Mouse (Mus musculus): ENCODE results near the gene Smagp.
"Not testable (repeated sequence)": the region's sequence is repeated elsewhere in the genome, so short reads cannot be mapped to it uniquely, and the experiment has no call there.

The Smagp gene

DNA sequence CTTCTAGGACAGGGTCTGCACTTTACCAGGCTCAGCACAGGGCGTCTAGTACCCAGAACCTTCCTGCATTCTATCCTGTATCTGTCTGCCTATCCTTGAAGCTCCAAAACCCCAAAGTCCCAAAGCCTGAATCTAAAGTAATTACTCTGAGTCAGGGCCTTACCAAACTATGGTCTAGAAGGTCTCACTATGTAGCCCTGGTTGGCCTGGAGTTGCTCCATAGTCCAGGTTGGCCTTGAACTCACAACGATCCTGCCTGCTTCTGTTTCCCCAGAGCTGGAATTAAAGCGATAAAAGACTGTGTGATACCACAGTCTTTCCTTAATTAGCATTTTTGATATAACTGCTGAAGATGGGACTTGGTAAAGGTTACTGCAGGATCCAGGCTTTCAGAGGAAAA is 12.3 kb downstream of the Smagp start:
- DNase-seq = no peak

- DNase-seq = no peak
Measured at GRCm38 (mm10) chr15:100623754-100624153, 13.0 kb downstream of the Smagp start.

- DNase-seq = peak in 1 of 2 experiments; percentile 46
Measured at GRCm38 (mm10) chr15:100622164-100622563, 14.6 kb downstream of the Smagp start.

- DNase-seq = not testable (repeated sequence)
Measured at GRCm38 (mm10) chr15:100621671-100622070, 15.1 kb downstream of the Smagp start.

DNA sequence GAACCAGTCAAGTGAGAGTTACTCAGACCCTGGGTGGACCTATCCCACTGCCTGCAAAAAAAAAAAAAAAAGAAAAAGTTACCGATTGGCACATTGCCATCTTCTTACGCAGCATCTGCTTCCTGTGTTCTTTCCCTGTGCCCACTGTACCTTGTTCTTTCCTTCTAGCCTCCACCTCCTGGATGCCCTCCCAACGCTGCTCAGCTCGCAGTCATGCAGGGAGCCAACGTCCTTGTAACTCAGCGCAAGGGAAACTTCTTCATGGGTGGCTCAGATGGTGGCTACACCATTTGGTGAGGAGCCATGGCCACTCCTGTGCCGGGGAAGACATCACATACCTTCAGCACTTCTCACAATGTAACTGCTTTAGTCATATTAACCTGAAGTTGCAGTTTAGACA is 17.5 kb downstream of the Smagp start:
- DNase-seq = no peak

GRCm38 (mm10) chr15:100616221-100616620 is 20.5 kb downstream of the Smagp start:
- DNase-seq = no peak

GRCm38 (mm10) chr15:100615825-100616220 is 20.9 kb downstream of the Smagp start:
- DNase-seq = peak; percentile 86 to 90

- DNase-seq = peak; percentile 97 to 98
Measured at GRCm38 (mm10) chr15:100614996-100615824, 21.5 kb downstream of the Smagp start, which contains the start of gene Dazap2. Dazap2 (plus strand) TSS chr15:100615349.

- no peak for DNase-seq
Measured at GRCm38 (mm10) chr15:100614218-100614995, 22.3 kb downstream of the Smagp start.

GRCm38 (mm10) chr15:100613584-100613983 is 23.2 kb downstream of the Smagp start:
- DNase-seq = peak; percentile 75 to 81

GRCm38 (mm10) chr15:100612432-100612831 is 24.3 kb downstream of the Smagp start:
- no peak for DNase-seq

- DNase-seq = no peak
Measured at GRCm38 (mm10) chr15:100611951-100612350, 24.8 kb downstream of the Smagp start.

- not testable (repeated sequence) for DNase-seq
Measured at GRCm38 (mm10) chr15:100606677-100607076, 30.1 kb downstream of the Smagp start.

DNA sequence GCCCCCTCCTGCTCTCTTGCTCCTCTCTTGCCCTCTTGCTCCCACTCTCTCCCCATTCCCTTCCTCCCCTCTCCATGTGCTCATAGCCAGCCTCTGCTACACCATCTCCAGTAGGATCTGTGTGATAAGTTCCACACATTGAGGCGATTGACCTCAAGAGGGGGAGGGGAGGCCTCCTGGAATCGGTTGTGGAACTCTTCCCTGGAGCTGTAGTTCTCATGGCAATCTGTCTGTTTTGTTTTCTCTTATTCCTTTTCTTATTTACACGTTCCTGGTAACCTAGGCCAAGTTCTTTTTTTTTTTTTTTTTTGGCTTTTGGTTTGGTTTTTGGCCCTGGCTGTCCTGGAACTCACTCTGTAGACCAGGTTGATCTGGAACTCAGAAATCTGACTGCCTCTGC is 35.1 kb downstream of the Smagp start:
- no peak for DNase-seq

- no peak for DNase-seq
Measured at GRCm38 (mm10) chr15:100600696-100601272, 36.0 kb downstream of the Smagp start.

- peak; percentile 76 to 82 for DNase-seq
Measured at GRCm38 (mm10) chr15:100600047-100600695, 36.6 kb downstream of the Smagp start.

- peak; percentile 62 to 70 for DNase-seq
Measured at GRCm38 (mm10) chr15:100599276-100600046, 37.3 kb downstream of the Smagp start, which contains the start of gene Pou6f1. Pou6f1 (minus strand) TSS chr15:100599984.

DNA sequence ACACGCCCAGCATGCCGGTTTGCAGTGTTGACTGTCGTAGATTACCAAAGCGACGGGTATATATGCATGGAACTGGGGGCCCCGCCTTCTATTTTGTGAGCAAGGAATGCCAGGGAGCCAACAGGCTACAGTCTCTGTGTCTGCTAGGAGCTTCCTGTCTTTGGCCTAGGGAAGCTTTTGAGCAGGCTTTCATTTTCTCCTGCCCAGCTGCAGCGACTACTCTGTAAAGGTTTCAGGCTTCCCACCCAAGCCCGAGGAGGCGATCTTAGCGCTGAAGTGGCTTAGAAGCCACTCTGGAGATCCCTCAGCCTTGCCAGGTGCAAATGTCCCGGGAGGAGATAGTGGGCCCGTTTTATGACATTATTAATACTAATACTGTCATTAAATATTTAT is 37.9 kb downstream of the Smagp start:
- peak; percentile 59 to 67 for DNase-seq

- peak; percentile 73 to 78 for DNase-seq
Measured at GRCm38 (mm10) chr15:100598287-100598882, 38.4 kb downstream of the Smagp start.

DNA sequence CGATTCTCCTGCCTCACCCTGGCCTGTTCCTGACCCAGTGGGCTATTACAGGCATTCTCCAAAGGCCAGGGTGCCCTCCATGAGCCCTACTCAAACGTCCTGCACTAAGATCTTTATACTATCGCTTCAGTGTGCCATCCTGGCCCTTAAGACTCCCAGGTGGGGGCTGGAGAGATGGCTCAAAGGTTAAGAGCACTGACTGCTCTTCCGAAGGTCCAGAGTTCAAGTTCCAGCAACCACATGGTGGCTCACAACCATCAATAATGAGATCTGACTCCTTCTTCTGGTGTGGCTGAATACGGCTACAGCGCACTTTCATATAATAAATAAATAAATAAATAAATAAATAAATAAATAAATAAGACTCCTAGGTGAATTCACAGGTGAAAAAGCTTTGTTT is 43.9 kb downstream of the Smagp start:
- DNase-seq = no peak

- DNase-seq = peak in 1 of 2 experiments; percentile 27
Measured at GRCm38 (mm10) chr15:100590436-100590835, 46.3 kb downstream of the Smagp start.

Data from lung, adult 18-20 months (tissue).